Mouse (Mus musculus) ES-Bruce4 (cell line): ENCODE results near the gene Prss57.

Experiments
- CTCF ChIP-seq: IDR thresholded peaks from one replicate; pipeline ENCODE4 v1.8.1; 2011; ENCODE audit warnings: low read depth, low read length
- POLR2A ChIP-seq: IDR thresholded peaks from one replicate; pipeline ENCODE4 v1.8.1; 2011; ENCODE audit warnings: low read length; ENCODE audit not compliant: insufficient read depth

- TF ChIP-seq CTCF (no peak), POLR2A (no peak)
Measured at GRCm38 (mm10) chr10:79778006-79778405, 12.8 kb downstream of the Prss57 start.
